Mouse (Mus musculus): Measurements from ENCODE around the gene Zdhhc4.

- TF ChIP-seq MYOD1 (IDR thresholded peaks at IDR 0.05; ENCODE audit: control insufficient read depth, insufficient read length, low read depth): no peak
- TF ChIP-seq CTCF (IDR thresholded peaks at IDR 0.05; ENCODE audit: control insufficient read depth, insufficient read depth, insufficient read length): no peak
- TF ChIP-seq USF1 (IDR thresholded peaks at IDR 0.05; ENCODE audit: low read depth): no peak
Observed at GRCm38 (mm10) chr5:143287774-143288328, 41.2 kb downstream of the Zdhhc4 start.

Data from C2C12 (cell line).